Mouse (Mus musculus) liver, adult 2 months (tissue): ENCODE results near the gene Casp7.
"Not testable (repeated sequence)": the region's sequence is repeated elsewhere in the genome, so short reads cannot be mapped to it uniquely, and the experiment has no call there.

Source experiments
- CTCF ChIP-seq: fragments of 200-500 bp; IDR thresholded peaks from 2 replicates; pipeline ENCODE4 v1.5.1; 2011; ENCODE audit warnings: low read depth, low read length, control low read depth
- POLR2A ChIP-seq: fragments of 200-500 bp; IDR thresholded peaks from 2 replicates; pipeline ENCODE4 v1.6.1; 2011; ENCODE audit warnings: low read length, control low read depth; ENCODE audit not compliant: insufficient read depth; ENCODE audit errors: extremely low read depth

DNA sequence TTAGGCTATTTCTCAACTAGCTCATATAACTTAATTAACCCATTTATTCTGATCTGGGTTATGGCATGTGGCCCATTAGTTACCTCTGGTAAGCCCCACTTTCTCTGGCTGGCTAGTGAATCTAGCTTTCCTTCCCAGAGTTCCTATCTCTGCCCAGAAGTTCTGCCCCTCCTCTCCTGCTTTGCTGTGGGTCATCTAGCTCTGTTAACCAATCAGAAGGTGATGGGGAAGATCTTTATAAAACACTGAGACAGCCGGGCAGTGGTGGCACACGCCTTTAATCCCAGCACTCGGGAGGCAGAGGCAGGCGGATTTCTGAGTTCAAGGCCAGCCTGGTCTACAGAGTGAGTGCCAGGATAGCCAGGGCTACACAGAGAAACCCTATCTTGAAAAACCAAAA, 13.0 kb downstream of the Casp7 start:
- not testable (repeated sequence) for TF ChIP-seq CTCF, POLR2A
